Mouse (Mus musculus): ENCODE data around the gene Etv6. TPM values are rescaled to one million over a fixed set of nuclear protein-coding genes. Genes with fewer than 3 reads are reported as not detected.

Etv6 gene
- polyA plus RNA-seq, 1 experiment from 2014 or later: 13.8 TPM

DNA sequence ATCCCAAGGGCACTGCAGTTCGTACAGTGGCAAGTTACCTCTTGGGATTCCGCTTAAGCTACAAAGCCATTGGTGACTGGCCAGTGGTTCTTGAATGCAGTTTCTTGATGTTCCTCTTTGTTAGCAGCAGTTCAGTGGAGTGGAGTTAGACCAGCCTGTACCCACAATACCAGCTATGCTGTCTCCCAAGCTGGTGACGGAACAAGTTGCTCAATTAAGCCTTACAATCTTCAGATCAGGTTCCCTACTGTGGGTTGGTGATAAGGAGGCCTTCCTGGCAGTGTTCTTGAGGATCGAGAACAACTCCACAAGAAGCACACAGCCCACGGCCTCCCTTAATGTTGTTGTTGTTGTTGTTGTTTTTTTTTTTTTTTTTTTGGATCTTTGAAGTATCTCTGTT is 95.3 kb downstream of the Etv6 start:
- Histone ChIP-seq H3K27me3 (replicated peaks) (no peaks in the 10 kb centered on the region), H3K9me3 (no peaks in the 10 kb centered on the region), H3K4me2 (no peak overlapping the region), H3K4me1 (no peaks in the 10 kb centered on the region), H3K36me3 (peaks cover 7% of the 10 kb centered on the region; the same call in 1 of the 2 replicates), H3K4me3 (replicated peaks) (no peak overlapping the region), H3K9ac (no peak overlapping the region), H3K27ac (no peak overlapping the region)
- WGBS: 89% methylated on average over 5 of the region's 5 CpGs
- ATAC-seq (ENCODE audit: insufficient read depth, low FRiP score, low read depth): no peak

DNA sequence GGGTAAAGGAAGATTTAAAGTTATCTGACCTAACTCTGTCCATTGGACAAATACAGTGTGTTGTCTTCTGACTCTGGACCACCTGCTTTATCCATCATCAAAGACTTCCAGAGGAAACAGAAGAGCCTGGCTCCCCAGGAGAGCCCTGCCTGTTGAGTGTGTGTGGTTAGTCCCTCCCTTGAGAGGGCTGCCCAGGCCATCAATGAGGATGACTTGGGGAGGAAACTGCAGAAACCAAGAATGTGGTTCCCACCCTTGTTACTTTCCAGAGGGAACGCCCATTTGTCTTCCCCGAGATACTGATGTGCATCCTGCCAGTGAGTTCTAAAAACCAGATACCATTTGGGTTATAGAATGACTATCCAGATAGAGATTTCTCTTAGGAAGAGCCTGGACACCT is 96.1 kb downstream of the Etv6 start:
- Histone ChIP-seq H3K4me3 (replicated peaks) (no peak overlapping the region), H3K4me1 (no peaks in the 10 kb centered on the region), H3K36me3 (peaks cover 7% of the 10 kb centered on the region; the same call in 1 of the 2 replicates), H3K27me3 (replicated peaks) (no peaks in the 10 kb centered on the region), H3K27ac (no peak overlapping the region), H3K9ac (no peak overlapping the region), H3K4me2 (no peak overlapping the region), H3K9me3 (no peaks in the 10 kb centered on the region)
- 90% methylated on average over 2 of the region's 2 CpGs for WGBS
- ATAC-seq (ENCODE audit: insufficient read depth, low FRiP score, low read depth): no peak

DNA sequence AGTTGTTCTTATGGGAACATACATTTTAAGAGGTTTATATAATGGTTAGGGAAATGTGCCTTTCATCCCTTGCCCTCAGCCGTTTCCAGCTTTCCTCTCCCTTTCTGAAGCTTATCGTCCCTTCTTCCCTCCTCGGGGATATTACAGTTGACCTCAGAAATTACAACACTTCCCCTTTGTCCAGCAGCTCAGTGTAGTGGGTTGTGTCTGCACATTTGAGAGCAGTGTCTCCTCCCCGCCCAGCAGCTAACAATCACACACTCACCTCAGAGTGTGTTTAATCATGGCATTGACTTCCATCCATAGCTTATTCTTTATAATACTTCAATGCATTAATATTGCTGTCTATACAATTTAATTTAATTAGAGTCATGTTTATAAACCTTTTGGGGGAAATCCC is 98.3 kb downstream of the Etv6 start:
- no peak for ATAC-seq (ENCODE audit: insufficient read depth, low FRiP score, low read depth)
- 52% methylated on average over 4 of the region's 4 CpGs for WGBS

DNA sequence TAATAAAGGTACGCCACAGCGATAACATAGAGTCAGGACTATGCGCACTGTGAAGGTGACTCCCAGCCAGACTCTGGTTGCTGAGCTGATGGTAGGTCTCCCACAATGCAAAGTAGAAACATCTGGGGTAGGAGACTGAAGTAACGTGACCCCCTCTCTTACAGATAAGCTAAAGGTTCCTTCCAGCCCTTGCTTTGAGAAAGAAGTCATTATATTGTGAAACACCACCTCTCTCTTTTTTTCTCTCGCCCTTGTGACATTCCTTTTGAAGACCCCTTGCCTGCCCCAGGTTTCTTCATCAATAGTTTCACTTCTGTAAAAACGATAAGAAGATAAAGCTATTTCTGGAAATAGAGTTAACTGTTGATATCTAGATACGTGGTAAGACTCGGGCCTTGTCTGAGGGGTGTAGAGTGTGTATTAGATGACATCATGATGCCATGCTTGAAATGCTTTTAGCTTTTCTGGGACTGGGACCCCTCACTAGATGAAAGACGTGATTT is 99.4 kb downstream of the Etv6 start:
- Histone ChIP-seq H3K4me3 (replicated peaks) (no peak overlapping the region), H3K4me2 (no peak overlapping the region), H3K36me3 (peaks cover 3% of the 10 kb centered on the region; the same call in 1 of the 2 replicates), H3K27me3 (replicated peaks) (no peaks in the 10 kb centered on the region), H3K27ac (no peak overlapping the region), H3K9ac (no peak overlapping the region), H3K9me3 (no peaks in the 10 kb centered on the region), H3K4me1 (0 out of 2 replicates have a peak, but pooled peaks cover 5% of the 10 kb centered on the region)
- 84% methylated on average over 9 of the region's 9 CpGs for WGBS
- ATAC-seq (ENCODE audit: insufficient read depth, low FRiP score, low read depth): no peak

More for the DNA sequence above, 98.3 kb downstream of the Etv6 start:
- Histone ChIP-seq H3K36me3 (peaks cover 4% of the 10 kb centered on the region; the same call in 1 of the 2 replicates), H3K27me3 (replicated peaks) (no peaks in the 10 kb centered on the region), H3K4me3 (replicated peaks) (no peak overlapping the region), H3K4me1 (0 out of 2 replicates have a peak, but pooled peaks cover 4% of the 10 kb centered on the region), H3K9ac (no peak overlapping the region), H3K4me2 (no peak overlapping the region), H3K27ac (no peak overlapping the region), H3K9me3 (no peaks in the 10 kb centered on the region)

DNA sequence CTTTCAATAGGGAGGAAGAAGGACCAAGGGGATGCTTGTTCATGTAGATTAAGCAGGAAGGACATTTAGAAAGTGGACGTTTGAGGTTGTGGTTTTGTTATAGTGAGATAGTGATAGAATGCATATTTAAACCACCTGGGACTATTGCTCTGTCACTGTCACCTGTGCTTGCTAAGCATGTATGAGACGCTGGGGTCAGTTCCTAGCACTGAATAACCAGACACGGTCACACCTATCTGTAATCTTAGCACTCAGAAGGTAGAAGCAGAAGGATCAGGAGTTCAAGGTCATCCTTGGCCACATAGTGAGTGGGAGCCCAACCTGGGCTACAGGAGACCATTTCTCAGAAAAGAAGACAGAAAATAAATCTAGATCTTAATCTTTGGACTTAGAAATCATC is 100.8 kb downstream of the Etv6 start:
- no peak overlapping the region for H3K4me2 ChIP-seq
- 72% methylated on average over 3 of the region's 3 CpGs for whole genome bisulfite sequencing
- H3K36me3 ChIP-seq: peaks cover 3% of the 10 kb centered on the region; the same call in 1 of the 2 replicates
- no peak overlapping the region for H3K4me3 ChIP-seq (replicated peaks)
- H3K9me3 ChIP-seq: no peaks in the 10 kb centered on the region
- no peak overlapping the region for H3K9ac ChIP-seq
- no peaks in the 10 kb centered on the region for H3K27me3 ChIP-seq (replicated peaks)
- H3K27ac ChIP-seq: no peak overlapping the region
- ATAC-seq (ENCODE audit: insufficient read depth, low FRiP score, low read depth): no peak
- 0 out of 2 replicates have a peak, but pooled peaks cover 5% of the 10 kb centered on the region for H3K4me1 ChIP-seq

DNA sequence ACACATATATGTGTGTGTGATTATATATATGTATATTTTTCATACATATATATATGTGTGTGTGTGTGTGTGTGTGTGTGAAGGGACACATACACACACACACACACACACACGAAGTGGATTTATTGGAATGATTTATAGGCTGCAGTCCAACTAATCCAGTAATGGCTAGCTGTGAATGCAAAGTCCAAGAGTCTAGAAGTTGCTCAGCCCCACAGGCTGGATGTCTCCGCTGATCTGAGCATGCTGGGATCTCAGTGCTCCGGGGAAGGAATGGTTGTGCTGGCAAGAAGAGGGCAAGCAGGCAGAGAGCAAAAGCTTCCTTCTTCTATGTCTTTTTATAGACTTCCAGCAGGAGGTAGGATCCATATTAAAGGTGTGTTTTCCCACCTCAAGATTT is 103.9 kb downstream of the Etv6 start:
- Histone ChIP-seq H3K4me3 (replicated peaks) (no peak overlapping the region), H3K4me2 (no peak overlapping the region), H3K27me3 (replicated peaks) (no peaks in the 10 kb centered on the region), H3K4me1 (peaks cover 23% of the 10 kb centered on the region), H3K9me3 (no peaks in the 10 kb centered on the region), H3K36me3 (no peaks in the 10 kb centered on the region), H3K9ac (no peak overlapping the region), H3K27ac (no peak overlapping the region)
- WGBS: 85% methylated on average over 3 of the region's 3 CpGs
- no peak for ATAC-seq (ENCODE audit: insufficient read depth, low FRiP score, low read depth)

DNA sequence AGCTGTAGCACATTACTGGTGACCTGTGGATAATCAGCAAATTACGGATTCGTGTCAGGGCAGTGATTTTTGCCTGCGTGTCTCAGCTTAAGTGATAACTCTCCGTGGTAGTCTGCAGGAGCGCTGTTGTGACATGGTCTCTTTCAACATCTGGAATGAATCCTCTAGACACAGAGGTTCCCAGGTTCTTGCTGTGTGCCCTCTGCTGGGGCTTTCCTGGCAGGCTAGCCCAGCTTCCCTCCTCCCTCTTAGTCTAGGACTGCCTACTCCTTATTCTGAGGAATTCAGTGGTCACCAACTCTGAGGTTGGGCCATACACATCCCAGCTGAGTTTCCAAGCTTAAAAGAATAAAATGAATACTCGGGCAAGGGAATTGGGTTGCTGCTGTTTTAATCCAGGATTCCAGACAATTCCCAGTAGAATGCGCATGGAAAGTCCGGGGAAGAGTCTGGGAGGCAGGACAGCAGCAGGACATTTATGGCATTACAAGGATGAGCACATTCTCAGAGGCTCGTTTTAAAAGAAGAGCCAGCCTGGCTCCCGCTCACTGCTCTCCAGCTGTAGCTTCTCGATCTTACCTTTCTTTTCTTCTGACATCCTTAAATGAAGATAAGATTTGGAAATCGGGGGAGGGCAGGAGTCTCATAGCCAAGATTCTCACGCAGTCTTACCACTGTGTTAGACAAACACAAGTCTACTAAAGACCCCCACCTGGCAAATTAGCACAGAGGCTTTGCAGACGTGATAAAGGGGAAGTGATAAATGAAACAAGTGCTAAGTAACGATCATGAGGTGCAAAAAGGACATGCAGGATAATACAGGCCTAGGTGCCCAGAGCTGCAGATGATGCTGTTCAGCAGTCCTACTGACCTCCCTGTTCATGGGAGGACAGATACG is 105.5 kb downstream of the Etv6 start:
- Histone ChIP-seq H3K36me3 (no peaks in the 10 kb centered on the region), H3K27me3 (replicated peaks) (no peaks in the 10 kb centered on the region), H3K4me2 (no peak overlapping the region), H3K27ac (peak overlapping the region; percentile 53), H3K4me1 (peaks cover 28% of the 10 kb centered on the region), H3K4me3 (replicated peaks) (no peak overlapping the region), H3K9ac (no peak overlapping the region), H3K9me3 (no peaks in the 10 kb centered on the region)
- 57% methylated on average over 16 of the region's 16 CpGs for WGBS
- no peak for ATAC-seq (ENCODE audit: insufficient read depth, low FRiP score, low read depth)

DNA sequence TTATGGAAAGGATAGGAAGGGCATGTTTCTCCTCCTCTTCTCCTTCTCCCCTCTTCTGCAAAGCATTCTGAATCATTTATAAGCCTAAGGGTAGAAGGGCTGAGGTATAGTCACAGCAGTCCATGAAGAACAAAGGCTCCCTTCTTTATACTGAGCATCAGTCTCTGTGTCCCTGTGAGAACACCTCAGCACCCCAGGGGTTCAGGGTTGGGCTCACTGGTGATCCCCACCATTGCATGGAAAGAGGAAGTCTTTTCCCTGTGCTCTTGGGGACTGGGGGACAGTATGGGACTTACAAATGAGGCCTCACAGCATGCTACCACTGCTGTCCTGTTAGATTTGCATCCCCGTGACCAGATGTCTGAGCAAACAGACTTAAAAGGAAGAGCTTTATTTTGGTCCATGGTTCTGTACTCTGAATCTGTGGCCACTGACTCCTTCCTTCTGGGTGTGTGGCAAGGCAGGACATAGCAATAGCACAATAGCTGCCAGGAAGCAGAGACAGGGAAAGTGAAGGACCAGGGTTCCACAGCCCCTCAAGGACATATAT is 106.2 kb downstream of the Etv6 start:
- Histone ChIP-seq H3K4me1 (peaks cover 28% of the 10 kb centered on the region), H3K4me3 (replicated peaks) (no peak overlapping the region), H3K9me3 (no peaks in the 10 kb centered on the region), H3K27me3 (replicated peaks) (no peaks in the 10 kb centered on the region), H3K36me3 (no peaks in the 10 kb centered on the region), H3K4me2 (no peak overlapping the region), H3K27ac (peak overlapping the region; percentile 32; the same call in 1 of the 2 replicates), H3K9ac (no peak overlapping the region)
- WGBS: 88% methylated on average over 1 of the region's 1 CpGs
- ATAC-seq (ENCODE audit: insufficient read depth, low FRiP score, low read depth): no peak

DNA sequence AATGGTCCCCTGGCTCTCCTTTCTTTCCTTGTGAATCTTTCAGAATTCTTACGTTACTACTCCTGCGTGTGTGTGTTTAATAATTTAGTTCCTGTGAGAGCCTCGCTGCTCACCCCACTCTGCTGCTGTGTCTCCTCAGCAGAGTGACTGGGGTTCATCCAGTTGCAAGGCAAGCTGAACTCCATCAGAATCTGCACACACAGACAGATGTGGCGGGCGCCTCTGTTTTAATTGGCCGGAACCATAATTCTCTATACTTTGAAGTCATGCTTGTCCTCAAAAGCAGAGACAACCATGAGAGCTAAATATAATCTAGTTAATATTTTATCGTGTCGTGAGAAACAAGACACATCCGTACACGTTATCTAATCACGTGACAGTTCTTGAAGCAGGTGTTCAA is 107.2 kb downstream of the Etv6 start:
- Histone ChIP-seq H3K4me1 (peaks cover 29% of the 10 kb centered on the region), H3K4me2 (no peak overlapping the region)

DNA sequence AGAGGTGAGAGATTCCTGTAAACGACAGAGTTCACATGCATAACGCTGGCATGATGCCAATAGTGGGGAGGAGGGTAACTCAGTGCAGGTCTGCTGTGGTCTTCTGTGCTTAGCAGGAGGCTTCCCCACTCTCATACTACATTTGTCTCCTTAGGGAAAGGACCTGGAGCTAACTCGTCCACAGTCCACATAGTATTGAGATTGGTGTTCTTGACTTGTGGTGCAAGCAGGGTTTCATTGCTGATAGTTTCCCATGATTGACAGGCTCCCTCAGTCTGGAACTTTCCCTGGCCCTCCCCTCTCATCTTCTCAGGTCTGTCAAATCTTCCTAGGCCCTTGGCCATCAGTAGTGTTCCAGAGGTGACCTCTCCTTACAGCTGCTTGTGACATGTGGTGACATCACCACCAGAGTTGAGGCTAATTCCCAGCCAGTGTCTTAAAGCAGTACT is 108.2 kb downstream of the Etv6 start:
- WGBS: 33% methylated on average over 3 of the region's 3 CpGs

More for the DNA sequence above, 107.2 kb downstream of the Etv6 start:
- no peaks in the 10 kb centered on the region for H3K9me3 ChIP-seq
- peak overlapping the region; percentile 78; the same call in 1 of the 2 replicates for H3K27ac ChIP-seq
- no peak for ATAC-seq (ENCODE audit: insufficient read depth, low FRiP score, low read depth)
- WGBS: 62% methylated on average over 11 of the region's 11 CpGs
- no peak overlapping the region for H3K9ac ChIP-seq
- no peaks in the 10 kb centered on the region for H3K36me3 ChIP-seq
- H3K4me3 ChIP-seq (replicated peaks): no peak overlapping the region
- H3K27me3 ChIP-seq (replicated peaks): no peaks in the 10 kb centered on the region

DNA sequence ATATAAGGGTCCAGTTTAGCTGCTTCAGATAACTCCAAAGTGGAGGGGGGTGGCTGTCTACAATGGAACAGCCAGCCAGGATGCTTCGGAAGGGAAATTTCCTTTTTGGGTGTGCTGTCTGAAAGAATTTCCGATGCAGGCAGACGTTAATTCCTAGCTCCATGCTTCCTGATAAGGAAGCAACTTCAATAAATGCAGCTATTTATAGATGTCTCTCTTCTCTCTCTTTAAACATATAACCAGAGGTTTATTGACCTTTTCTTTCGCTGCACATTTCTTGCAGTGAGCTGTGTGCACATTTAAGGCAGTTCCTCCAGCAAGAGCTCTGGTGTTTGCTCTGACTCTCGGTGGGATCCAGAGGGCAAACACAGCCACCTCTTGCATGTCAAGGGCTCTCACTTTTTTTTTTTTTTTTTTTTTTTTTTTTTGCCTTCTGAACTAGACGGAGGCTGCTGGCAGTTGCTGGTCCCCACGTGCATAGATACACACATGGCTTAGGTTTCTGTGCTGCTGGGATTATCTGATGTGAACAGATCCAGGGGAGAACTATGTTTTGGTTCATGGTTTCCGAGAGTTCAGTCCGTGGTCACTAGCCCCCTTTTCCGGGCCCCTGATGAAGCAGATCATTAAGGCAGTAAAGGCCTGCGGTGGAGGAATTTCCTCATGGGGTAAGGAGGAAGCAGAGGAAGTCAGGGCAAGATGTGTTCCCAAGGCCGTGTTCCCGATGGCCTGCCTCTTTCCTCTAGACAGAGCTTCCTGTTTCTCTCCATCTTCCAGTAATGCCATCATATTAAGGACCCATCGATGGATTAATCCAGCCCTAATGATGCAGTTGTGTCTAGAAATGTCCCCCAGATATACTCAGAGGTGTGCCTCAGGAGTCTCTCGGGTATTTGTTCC is 109.0 kb downstream of the Etv6 start:
- Histone ChIP-seq H3K4me2 (no peak overlapping the region), H3K27ac (peak overlapping the region; percentile 78), H3K4me1 (peaks cover 34% of the 10 kb centered on the region), H3K27me3 (replicated peaks) (no peaks in the 10 kb centered on the region), H3K4me3 (replicated peaks) (no peak overlapping the region), H3K9ac (no peak overlapping the region), H3K36me3 (no peaks in the 10 kb centered on the region), H3K9me3 (no peaks in the 10 kb centered on the region)
- ATAC-seq (ENCODE audit: insufficient read depth, low FRiP score, low read depth): peak; percentile 56; the same call in 1 of the 2 replicates
- WGBS: 43% methylated on average over 15 of the region's 15 CpGs

More for the DNA sequence above, 108.2 kb downstream of the Etv6 start:
- Histone ChIP-seq H3K27me3 (replicated peaks) (no peaks in the 10 kb centered on the region), H3K27ac (peak overlapping the region; percentile 78), H3K36me3 (no peaks in the 10 kb centered on the region), H3K9me3 (no peaks in the 10 kb centered on the region), H3K4me1 (peaks cover 36% of the 10 kb centered on the region), H3K9ac (no peak overlapping the region), H3K4me3 (replicated peaks) (no peak overlapping the region), H3K4me2 (no peak overlapping the region)
- ATAC-seq (ENCODE audit: insufficient read depth, low FRiP score, low read depth): no peak
